Mouse (Mus musculus): ENCODE results near the gene Xrra1.

Xrra1 gene

GRCm38 (mm10) chr7:99851618-99852017 is 7.3 kb upstream of the Xrra1 start:
- DNase-seq: no peak

GRCm38 (mm10) chr7:99853350-99853749 is 5.6 kb upstream of the Xrra1 start:
- no peak for DNase-seq

- no peak for DNase-seq
Measured at GRCm38 (mm10) chr7:99854311-99854710, 4.6 kb upstream of the Xrra1 start.

- no peak for DNase-seq
Measured at GRCm38 (mm10) chr7:99856266-99856861, 2.6 kb upstream of the Xrra1 start.

- no peak for DNase-seq
Measured at GRCm38 (mm10) chr7:99858175-99858812, 622 bp upstream of the Xrra1 start.

GRCm38 (mm10) chr7:99863362-99863761 is 4.4 kb downstream of the Xrra1 start, which contains the start of gene Spcs2:
TSS of gene Spcs2 (minus strand) at chr7:99863462.
- no peak for DNase-seq

- no peak for DNase-seq
Measured at GRCm38 (mm10) chr7:99864241-99865028, 5.5 kb downstream of the Xrra1 start.

- DNase-seq: no peak
Measured at GRCm38 (mm10) chr7:99865219-99865618, 6.3 kb downstream of the Xrra1 start.

- DNase-seq: no peak
Measured at GRCm38 (mm10) chr7:99869296-99869695, 10.4 kb downstream of the Xrra1 start.

- no peak for DNase-seq
Measured at GRCm38 (mm10) chr7:99873965-99874364, 15.0 kb downstream of the Xrra1 start.

- DNase-seq: no peak
Measured at GRCm38 (mm10) chr7:99875891-99876290, 17.0 kb downstream of the Xrra1 start.

GRCm38 (mm10) chr7:99876345-99876744 is 17.4 kb downstream of the Xrra1 start:
- peak; percentile 61 to 83 for DNase-seq

GRCm38 (mm10) chr7:99878254-99878653 is 19.3 kb downstream of the Xrra1 start:
- no peak for DNase-seq

GRCm38 (mm10) chr7:99887230-99887735 is 28.4 kb downstream of the Xrra1 start:
- DNase-seq: no peak

- no peak for DNase-seq
Measured at GRCm38 (mm10) chr7:99887743-99888142, 28.8 kb downstream of the Xrra1 start.

GRCm38 (mm10) chr7:99889175-99889880 is 30.4 kb downstream of the Xrra1 start:
- DNase-seq: peak; percentile 43 to 54

- no peak for DNase-seq
Measured at GRCm38 (mm10) chr7:99890168-99890755, 31.3 kb downstream of the Xrra1 start.

- DNase-seq: no peak
Measured at GRCm38 (mm10) chr7:99891471-99891870, 32.6 kb downstream of the Xrra1 start.

GRCm38 (mm10) chr7:99892351-99892750 is 33.4 kb downstream of the Xrra1 start:
- DNase-seq: no peak

- no peak for DNase-seq
Measured at GRCm38 (mm10) chr7:99893967-99894366, 35.1 kb downstream of the Xrra1 start.

GRCm38 (mm10) chr7:99894478-99894877 is 35.6 kb downstream of the Xrra1 start:
- no peak for DNase-seq

GRCm38 (mm10) chr7:99896905-99897304 is 38.0 kb downstream of the Xrra1 start:
- no peak for DNase-seq

GRCm38 (mm10) chr7:99902208-99902607 is 43.3 kb downstream of the Xrra1 start:
- no peak for DNase-seq
